Mouse (Mus musculus) cerebellum, adult 11-12 months (tissue): ENCODE data around the gene Bst2.

ENCODE experiments used
- DNase-seq: peaks from one replicate; pipeline ENCODE4 v3.0.0; 2022

The Bst2 gene

GRCm38 (mm10) chr8:71516786-71517185, 20.5 kb downstream of the Bst2 start:
- DNase-seq = no peak

GRCm38 (mm10) chr8:71515043-71515442, 22.2 kb downstream of the Bst2 start:
- DNase-seq = no peak

- no peak for DNase-seq
Measured at GRCm38 (mm10) chr8:71513018-71513754, 24.1 kb downstream of the Bst2 start.

GRCm38 (mm10) chr8:71511644-71512043, 25.6 kb downstream of the Bst2 start, which contains the start of gene Plvap:
Gene Plvap, minus strand, starts transcription at chr8:71511752.
- no peak for DNase-seq

GRCm38 (mm10) chr8:71509316-71509715, 27.9 kb downstream of the Bst2 start:
- no peak for DNase-seq

- DNase-seq = peak; percentile 86
Measured at GRCm38 (mm10) chr8:71507589-71508104, 29.6 kb downstream of the Bst2 start.

GRCm38 (mm10) chr8:71505979-71506378, 31.3 kb downstream of the Bst2 start:
- peak; percentile 77 for DNase-seq

- DNase-seq = no peak
Measured at GRCm38 (mm10) chr8:71505326-71505725, 31.9 kb downstream of the Bst2 start.

GRCm38 (mm10) chr8:71504349-71504748, 32.9 kb downstream of the Bst2 start:
- DNase-seq = no peak

- DNase-seq = peak; percentile 23
Measured at GRCm38 (mm10) chr8:71498816-71499690, 38.2 kb downstream of the Bst2 start.

- peak; percentile 46 for DNase-seq
Measured at GRCm38 (mm10) chr8:71497881-71498501, 39.3 kb downstream of the Bst2 start.

- DNase-seq = peak; percentile 47
Measured at GRCm38 (mm10) chr8:71497077-71497645, 40.1 kb downstream of the Bst2 start.

- DNase-seq = peak; percentile 76
Measured at GRCm38 (mm10) chr8:71496481-71496880, 40.8 kb downstream of the Bst2 start.

GRCm38 (mm10) chr8:71495811-71496210, 41.4 kb downstream of the Bst2 start:
- DNase-seq = peak; percentile 52

GRCm38 (mm10) chr8:71495039-71495438, 42.2 kb downstream of the Bst2 start:
- DNase-seq = peak; percentile 80

GRCm38 (mm10) chr8:71488454-71488853, 48.8 kb downstream of the Bst2 start:
- peak; percentile 89 for DNase-seq

- DNase-seq = peak; percentile 74
Measured at GRCm38 (mm10) chr8:71487691-71488445, 49.4 kb downstream of the Bst2 start, which contains the start of gene Gtpbp3. Gene Gtpbp3, plus strand, starts transcription at chr8:71488103.

- no peak for DNase-seq
Measured at GRCm38 (mm10) chr8:71486136-71486529, 51.1 kb downstream of the Bst2 start.

GRCm38 (mm10) chr8:71485142-71486135, 51.8 kb downstream of the Bst2 start, which contains the start of gene Ano8:
Gene Ano8, minus strand, starts transcription at chr8:71485963.
- DNase-seq = peak; percentile 86

- DNase-seq = peak; percentile 58
Measured at GRCm38 (mm10) chr8:71484736-71485135, 52.5 kb downstream of the Bst2 start.
